Mouse (Mus musculus): Measurements from ENCODE around the gene Rbm5. TPM values are rescaled to one million over a fixed set of nuclear protein-coding genes. Genes with fewer than 3 reads are reported as not detected.

Rbm5 gene
- total RNA-seq, 2 experiments from 2014 or later = 152 to 155 TPM

DNA sequence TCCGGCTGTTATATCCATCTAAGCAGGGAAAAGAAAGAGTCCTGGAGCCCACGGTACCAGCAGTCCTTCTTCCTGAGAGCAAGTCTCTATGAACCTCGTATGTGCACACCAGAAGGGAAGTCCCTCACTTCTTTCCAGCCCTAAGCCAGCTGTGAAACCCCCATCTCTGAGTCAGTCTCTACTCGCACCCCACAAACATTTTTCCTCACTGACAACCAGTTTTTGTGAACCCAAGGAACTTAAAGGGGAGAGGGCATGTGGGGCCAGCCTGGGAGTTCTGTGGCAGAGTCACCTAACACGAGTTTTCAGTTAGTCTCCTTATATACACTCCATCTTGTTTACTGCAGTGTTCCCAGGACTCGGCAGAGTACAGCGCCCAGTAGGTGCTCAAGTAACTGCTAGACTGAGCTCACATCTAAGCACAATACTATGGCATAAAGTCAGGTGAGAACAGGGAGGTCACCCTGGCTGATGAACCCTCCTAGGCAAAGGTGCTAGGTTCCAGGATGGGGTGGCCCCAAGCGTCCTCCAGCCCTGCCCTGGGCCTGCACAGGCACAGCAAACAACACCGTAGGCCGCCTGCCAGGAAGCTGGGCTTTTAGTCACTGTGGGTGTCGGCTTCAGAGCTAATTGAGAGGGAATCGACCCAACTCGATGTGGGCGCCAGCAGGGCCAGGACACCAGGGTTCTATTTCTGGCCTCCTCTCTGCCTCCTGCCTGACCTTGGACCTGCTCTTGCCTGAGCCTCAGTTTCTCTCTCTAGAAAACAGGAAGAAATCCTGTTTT, 67.3 kb downstream of the Rbm5 start:
- no peak for DNase-seq (ENCODE audit: low spot score in 2 of 2)

DNA sequence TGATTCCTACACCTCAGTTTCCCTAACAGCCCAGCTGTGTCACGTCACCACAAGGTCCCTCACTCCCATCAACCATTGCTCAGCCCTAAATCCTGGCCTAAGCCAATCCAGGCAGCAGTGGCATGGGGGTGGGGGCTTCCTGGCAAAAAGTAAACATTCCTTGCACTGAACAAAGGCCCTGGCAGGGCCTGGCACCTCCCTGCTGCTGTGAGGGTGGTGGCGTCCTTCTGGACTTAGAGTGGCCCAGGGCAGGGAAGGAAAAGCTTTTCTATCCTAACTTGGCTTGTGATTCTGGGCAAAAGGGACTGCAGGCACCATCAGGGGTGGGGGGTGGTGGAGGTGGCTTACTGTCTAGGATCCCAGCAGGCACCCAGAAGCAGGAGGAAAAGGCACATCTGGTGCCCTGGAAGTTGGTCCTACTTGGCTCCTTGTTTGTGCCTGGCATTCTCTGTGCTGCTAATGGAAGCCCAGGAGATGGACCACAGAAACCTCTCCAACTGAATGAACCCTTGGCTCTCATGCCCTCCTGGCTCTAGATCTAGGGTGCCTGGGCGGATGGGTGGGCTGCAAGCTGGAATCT, 68.1 kb downstream of the Rbm5 start:
- no peak for DNase-seq (ENCODE audit: low spot score in 2 of 2)

DNA sequence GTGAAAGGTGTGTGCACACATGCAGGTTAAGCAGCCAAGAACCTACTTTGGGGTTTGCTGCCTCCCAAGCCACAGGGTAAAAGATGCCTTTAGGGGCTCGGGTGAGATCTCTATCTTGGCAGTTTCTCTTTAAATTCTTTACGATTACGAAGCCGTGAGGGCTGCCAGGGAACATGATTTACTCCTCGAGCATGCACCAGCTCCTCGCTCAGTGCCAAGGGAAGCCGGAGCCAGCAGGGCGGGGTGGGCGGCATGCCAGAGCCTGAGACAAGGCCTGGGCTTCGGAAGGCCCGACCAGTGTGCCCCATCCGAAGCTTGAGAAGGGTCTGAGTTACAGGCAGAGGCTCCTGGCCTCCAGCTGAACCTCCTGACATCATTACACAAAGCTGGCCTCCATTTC, 69.2 kb downstream of the Rbm5 start:
- DNase-seq (ENCODE audit: low spot score in 2 of 2) = peak; percentile 54 to 77

DNA sequence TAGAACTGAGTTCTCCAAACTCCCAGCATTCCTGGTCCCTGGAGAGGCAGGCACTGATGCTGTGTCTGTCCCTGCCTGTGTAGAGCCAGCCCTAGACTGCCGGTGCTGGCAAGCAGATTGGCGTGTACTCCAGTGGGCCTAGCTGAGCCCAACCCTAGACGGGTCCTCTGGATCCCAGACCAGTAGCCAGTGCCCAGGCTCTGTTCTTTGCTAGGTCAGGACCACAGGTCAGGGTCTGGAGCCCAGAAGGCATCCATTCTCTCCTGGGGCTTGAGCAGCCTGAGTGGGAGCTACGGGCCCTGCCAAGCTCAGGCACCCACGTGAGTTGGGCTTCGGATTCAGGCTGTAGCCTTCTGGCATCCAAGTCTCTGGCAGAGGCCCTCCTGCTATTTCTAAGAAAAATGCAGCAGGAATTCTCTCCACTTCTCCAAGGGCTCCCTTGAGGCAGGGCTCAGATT, 70.7 kb downstream of the Rbm5 start:
- no peak for DNase-seq (ENCODE audit: low spot score in 2 of 2)

DNA sequence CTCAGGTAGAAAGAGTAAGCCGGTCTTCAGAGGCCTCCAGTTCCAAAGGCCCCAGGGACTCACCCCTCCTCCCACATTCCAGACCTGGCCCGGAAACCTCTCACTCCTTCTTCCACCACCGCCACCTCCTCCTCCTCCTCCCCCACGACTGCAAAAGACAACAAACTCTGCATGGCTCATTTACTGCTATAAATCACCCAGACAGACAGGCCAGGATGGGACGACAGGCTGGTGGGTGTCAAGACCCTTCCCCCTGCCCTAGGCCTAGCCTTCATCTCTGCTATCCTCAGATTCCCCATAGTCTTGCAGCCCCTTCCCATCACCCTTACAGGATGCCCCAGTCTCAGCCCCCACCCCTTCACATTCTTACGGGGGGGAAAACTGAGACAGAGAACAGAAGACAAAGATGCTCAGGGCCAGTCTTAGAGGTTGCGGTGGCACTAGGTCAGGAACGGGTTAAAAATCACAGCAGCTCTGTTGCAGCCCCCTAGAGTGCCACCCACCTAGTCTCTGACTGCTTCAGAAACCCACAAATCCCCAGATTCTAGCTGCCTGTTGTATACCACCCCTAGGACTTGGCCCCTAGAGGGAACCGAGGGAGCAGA, 71.3 kb downstream of the Rbm5 start:
- no peak for DNase-seq (ENCODE audit: low spot score in 2 of 2)

DNA sequence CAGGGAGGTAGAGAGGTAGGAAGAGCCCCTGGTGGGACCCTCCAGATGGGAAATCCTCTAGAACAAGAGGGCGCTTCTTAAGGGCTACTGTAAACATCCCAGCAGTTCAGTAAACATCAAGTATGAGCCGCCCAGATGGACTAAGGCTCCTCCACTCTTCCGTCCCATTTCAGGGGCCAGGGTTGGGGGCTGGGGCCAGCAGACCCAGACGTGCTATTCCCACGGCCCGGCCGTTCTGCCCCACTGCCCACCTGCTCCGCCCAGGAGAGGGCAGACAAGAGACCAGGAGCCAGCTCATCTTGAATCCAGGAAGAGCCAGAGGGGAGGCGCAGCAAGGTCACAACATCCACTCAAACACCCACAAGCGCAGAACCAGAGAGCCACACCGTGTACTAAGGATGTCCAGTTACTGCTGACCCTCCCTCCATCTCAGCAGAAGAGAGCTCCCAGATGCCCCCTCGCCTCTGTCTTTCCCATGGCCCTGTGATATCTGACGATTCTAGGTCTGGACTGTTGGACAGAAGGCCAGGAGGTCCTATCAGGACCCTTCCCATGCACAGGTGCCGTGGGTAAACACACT, 72.1 kb downstream of the Rbm5 start:
- no peak for DNase-seq (ENCODE audit: low spot score in 2 of 2)

DNA sequence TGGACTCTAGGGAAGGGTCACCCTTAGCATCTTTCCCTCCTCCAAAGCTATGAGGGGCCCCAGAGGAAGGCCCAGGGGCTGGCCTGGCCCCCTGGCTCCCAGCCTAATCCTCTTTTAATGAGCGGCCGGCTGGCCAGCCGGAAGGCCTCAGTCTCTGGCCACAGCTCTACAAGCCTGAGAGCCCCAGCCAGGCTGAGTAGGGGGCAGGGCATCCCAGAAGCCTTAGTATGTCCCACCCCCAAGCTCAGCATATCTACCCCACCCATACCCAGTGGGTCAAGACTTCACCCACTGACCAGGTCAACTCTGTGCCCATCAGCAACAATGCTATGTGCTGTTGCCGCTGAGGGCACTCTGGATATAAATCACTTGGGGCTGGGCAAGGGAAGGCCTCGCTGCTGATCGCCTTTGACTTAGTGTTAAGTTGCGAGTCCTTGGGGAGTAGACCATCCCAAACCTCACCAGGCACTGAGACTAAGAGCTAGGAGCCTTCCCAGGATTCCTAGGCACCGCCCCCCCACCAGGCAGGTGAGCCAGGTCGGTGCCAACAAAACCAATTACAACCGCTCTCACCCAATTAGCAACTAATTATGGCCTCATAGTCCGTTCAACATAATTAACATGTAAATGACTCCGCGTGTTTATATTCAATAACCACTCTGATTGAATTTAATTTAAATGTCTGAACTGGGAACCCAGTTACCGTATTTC, 72.8 kb downstream of the Rbm5 start:
- no peak for DNase-seq (ENCODE audit: low spot score in 2 of 2)

DNA sequence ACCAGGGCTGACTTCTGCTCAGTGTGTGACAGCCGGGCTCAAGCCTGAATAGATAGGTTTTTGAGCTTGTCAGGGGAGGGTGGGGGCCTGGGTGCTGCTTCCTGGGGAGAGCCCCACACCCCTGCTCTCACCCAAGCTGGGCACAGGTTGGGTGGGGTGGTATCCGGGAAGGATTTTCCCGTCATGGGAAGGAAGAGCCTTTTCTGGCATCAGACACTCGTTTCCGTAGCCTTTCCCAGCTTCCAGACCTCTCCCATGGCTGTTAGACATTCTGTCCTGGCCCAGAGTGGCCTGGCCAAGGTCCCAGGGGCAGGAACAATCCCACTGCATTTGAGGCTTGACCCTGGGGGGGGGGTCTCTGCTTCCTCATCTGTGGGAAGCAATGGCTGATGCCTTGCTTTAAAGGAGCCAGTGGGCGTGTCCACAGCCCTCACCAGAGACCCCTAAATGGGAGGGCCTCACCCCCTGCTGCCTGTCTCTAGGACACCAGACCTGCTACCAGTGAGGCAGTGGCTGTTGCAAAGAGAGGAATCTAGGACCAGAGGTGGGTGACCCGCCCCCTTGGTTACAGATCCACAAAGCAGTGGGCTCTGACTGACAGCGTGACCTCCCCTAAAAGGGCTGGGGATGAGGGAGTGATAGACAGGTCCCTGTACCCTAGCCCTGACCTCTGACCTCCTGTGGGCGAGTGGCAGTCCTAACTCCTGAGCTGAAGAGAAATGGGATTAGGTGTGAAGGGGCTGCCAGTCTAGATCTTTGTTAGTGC, 73.8 kb downstream of the Rbm5 start:
- DNase-seq (ENCODE audit: low spot score in 2 of 2) = no peak

DNA sequence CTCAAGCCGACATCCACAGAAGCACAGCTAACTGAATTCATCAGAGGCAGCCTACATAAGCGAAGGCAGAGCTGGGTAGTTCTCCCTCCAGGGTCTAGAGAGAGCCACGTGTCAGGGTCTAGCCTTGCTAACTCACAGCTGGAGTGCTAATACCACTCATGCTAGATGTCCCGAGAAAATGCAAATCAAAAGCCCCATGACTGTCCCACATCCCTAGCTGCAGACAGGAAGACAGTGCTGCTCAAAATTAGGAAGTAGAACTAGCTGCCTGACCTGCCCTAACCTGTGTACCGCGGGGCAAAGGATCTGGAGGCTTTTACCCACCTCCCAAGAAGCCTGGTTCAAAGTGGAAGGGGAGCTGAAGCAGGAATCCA, 74.7 kb downstream of the Rbm5 start:
- no peak for DNase-seq (ENCODE audit: low spot score in 2 of 2)

DNA sequence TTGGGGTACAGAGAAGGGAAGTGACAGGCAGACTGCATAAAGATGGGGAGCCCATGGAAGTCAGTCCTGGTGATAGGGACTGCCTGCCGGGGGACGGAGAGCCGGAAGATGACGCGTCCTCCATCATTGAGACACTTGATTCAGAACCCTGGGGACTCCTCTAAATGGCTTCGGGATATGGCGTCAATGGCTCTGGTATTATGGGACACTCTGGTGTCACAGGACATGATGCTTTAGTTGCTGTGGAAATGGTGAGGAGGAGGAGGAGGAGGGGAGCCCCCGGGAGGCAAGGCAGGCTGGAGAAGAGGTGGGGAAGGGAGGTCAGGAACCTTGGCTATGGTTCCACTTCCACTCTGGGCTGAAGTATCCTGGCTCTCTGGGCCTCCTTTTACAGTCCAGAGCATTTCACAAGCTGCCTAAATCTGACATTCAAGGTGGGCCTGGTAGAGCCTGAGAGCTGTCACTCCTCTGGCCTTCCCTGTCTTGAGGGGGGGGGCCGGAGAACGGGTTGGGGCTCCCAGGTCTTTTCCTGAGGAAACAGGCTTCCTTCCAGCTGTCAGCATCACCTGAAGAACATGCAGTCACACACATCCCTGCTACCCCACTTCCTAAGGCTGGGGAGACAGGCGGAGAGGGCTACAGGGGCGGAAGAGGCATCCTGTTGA, 75.2 kb downstream of the Rbm5 start:
- DNase-seq (ENCODE audit: low spot score in 2 of 2) = no peak

DNA sequence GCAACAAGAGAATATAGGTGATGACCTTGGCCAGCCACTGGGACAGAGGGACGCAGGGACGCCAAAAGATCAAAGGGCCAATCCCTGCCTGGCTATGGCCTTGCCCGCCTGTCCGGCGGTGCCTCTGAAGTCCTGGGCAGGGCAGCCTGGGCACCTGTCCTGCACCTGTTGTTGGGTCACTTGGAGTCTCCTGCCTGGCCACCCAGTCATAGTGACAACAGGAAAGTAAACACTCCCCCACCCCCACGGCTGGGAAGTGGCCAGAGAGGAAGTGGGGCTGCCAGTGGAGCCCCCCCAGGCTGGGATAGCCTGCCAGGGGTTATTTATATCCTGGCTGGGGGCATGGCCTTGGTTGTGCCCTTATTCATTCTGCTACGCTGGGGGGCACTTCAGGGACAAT, 76.2 kb downstream of the Rbm5 start:
- no peak for DNase-seq (ENCODE audit: low spot score in 2 of 2)

DNA sequence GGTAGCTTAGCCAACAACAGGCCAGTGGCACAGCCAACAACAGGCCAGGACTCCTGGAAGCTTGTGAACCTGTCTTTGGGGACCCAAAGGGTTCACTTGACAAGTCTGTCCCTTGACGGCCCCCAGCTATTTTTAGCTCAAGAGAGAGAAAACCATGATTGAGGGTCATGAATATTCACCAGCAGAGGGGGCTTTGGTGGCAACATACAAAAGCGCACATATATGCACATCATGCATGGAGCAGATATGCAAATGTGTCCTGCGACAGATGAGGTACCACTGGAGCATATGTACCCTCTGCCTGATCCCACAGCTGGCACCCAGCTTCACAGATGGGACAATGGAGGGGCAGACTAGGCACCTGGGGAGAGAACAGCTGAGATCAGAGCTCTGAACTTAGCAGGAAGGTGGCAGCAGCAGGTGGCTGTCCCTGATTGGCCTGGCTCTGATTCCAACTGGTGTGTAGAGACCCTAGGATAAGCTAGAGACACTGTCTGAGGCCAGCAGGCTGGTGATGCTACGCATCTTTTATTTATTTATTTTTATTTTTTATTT, 77.3 kb downstream of the Rbm5 start:
- DNase-seq (ENCODE audit: low spot score in 2 of 2) = no peak

DNA sequence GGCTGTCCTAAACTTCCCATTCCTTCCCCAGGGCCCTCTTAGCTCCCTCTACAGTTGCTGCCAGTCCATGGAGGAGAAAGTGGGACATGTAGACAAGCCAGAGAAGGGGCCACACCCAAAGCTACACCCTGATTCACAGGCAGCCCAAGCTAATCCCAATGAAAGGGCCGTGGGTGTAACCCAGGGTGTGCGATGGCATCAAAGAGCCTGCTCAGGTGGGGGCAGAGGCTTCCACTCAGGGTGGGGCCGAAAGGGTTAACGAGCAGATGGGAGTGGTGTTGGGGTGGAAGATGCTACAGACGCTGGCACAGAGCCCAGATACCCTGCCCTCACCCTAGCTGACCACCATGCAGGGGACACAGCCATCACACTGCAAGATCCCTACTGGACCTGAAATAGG, 78.0 kb downstream of the Rbm5 start:
- DNase-seq (ENCODE audit: low spot score in 2 of 2) = no peak

DNA sequence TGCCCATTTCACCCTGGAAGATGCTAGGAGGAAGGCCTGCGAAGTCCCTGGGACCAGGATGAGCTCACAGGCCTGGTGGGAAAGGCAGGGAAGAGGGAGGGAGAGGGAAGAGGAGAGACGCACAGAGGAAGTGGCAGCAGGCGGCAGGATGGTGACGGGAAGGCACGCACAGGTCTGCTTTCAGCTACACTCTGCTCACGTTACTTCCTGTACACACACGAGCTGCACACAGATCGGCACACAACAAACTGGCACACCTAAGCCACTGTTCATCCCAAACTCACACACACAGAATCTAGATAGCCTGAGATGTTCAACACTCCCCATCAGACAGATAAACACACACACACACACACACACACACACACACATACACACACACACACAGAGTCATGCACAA, 80.4 kb downstream of the Rbm5 start:
- no peak for DNase-seq (ENCODE audit: low spot score in 2 of 2)

Other genes with a start within 250 kb of the Rbm5 start
- 10 to 100 TPM; 40.8 to 44.6 TPM for gene Tmem115, start 237.1 kb downstream of the Rbm5 start, total RNA-seq (2021)
- gene Cyb561d2, start 228.8 kb downstream of the Rbm5 start, total RNA-seq (2021) = 10 to 100 TPM; 19.2 to 21.7 TPM
- gene Nprl2, start 228.8 kb downstream of the Rbm5 start, total RNA-seq (2021) = 10 to 100 TPM; 18.8 to 19.6 TPM
- 1 to 10 TPM in 1 of 2 experiments, under 1 TPM in 1; 0.71 to 1.6 TPM for gene Zmynd10, start 223.7 kb downstream of the Rbm5 start, total RNA-seq (2021)
- 10 to 100 TPM; 34.9 to 37.6 TPM for gene Rassf1, start 219.4 kb downstream of the Rbm5 start, total RNA-seq (2021)
- gene Tusc2, start 207.7 kb downstream of the Rbm5 start, total RNA-seq (2021) = 10 to 100 TPM; 31.8 to 33.8 TPM
- gene Hyal2, start 203.1 kb downstream of the Rbm5 start, total RNA-seq (2021) = 10 to 100 TPM; 39.4 to 47.2 TPM
- gene Hyal1, start 194.1 kb downstream of the Rbm5 start, total RNA-seq (2021) = 1 to 10 TPM; 5.1 to 5.4 TPM
- gene Naa80, start 192.1 kb downstream of the Rbm5 start, total RNA-seq (2021) = 10 to 100 TPM; 17.4 to 18.0 TPM
- 1 to 10 TPM; 2.7 to 2.9 TPM for gene Hyal3, start 190.2 kb downstream of the Rbm5 start, total RNA-seq (2021)
- 10 to 100 TPM; 40.9 to 41.4 TPM for gene Ifrd2, start 183.4 kb downstream of the Rbm5 start, total RNA-seq (2021)
- 10 to 100 TPM; 16.9 to 19.4 TPM for gene Sema3b, start 161.8 kb downstream of the Rbm5 start, total RNA-seq (2021)
- 100 to 1,000 TPM; 345 to 390 TPM for gene Gnai2, start 135.6 kb downstream of the Rbm5 start, total RNA-seq (2021)
- gene Slc38a3, start 101.5 kb downstream of the Rbm5 start, total RNA-seq (2021) = 10 to 100 TPM; 10.1 to 37.4 TPM
- 1 to 10 TPM in 1 of 2 experiments, under 1 TPM in 1; 0.73 to 1.6 TPM for gene Gnat1, start 91.3 kb downstream of the Rbm5 start, total RNA-seq (2021)
- 10 to 100 TPM; 28.9 to 32.8 TPM for gene Sema3f, start 60.5 kb downstream of the Rbm5 start, total RNA-seq (2021)
- gene Rbm6, start 102.2 kb upstream of the Rbm5 start, total RNA-seq (2021) = 10 to 100 TPM; 56.4 to 61.8 TPM
- gene Mon1a, start 117.2 kb upstream of the Rbm5 start, total RNA-seq (2021) = 10 to 100 TPM; 11.8 to 11.9 TPM
- 10 to 100 TPM; 10.8 to 15.7 TPM for gene Mst1r, start 135.9 kb upstream of the Rbm5 start, total RNA-seq (2021)
- not detected for gene Actl11, start 157.5 kb upstream of the Rbm5 start, total RNA-seq (2021)
- gene Camkv, start 164.7 kb upstream of the Rbm5 start, total RNA-seq (2021) = 1 to 10 TPM; 3.5 to 4.0 TPM
- gene Traip, start 179.1 kb upstream of the Rbm5 start, total RNA-seq (2021) = 10 to 100 TPM; 14.4 to 16.3 TPM
- 10 to 100 TPM; 21.8 to 32.0 TPM for gene Uba7, start 204.5 kb upstream of the Rbm5 start, total RNA-seq (2021)
- 1 to 10 TPM; 1.1 to 1.4 TPM for gene Gm20661, start 212.1 kb upstream of the Rbm5 start, total RNA-seq (2021)
- 10 to 100 TPM; 16.0 to 16.6 TPM for gene Inka1, start 214.9 kb upstream of the Rbm5 start, total RNA-seq (2021)
- gene Cdhr4, start 221.5 kb upstream of the Rbm5 start, total RNA-seq (2021) = 1 to 10 TPM; 2.9 to 5.4 TPM
- gene Gm20662, start 225.4 kb upstream of the Rbm5 start, total RNA-seq (2021) = 1 to 10 TPM in 1 of 2 experiments, under 1 TPM in 1; 0.53 to 1.3 TPM
- 100 to 1,000 TPM; 123 to 128 TPM for gene Ip6k1, start 231.5 kb upstream of the Rbm5 start, total RNA-seq (2021)